Mouse (Mus musculus): ENCODE data around the gene Sos2.
"Not testable (repeated sequence)": the region's sequence is repeated elsewhere in the genome, so short reads cannot be mapped to it uniquely, and the experiment has no call there.

Gene Sos2

DNA sequence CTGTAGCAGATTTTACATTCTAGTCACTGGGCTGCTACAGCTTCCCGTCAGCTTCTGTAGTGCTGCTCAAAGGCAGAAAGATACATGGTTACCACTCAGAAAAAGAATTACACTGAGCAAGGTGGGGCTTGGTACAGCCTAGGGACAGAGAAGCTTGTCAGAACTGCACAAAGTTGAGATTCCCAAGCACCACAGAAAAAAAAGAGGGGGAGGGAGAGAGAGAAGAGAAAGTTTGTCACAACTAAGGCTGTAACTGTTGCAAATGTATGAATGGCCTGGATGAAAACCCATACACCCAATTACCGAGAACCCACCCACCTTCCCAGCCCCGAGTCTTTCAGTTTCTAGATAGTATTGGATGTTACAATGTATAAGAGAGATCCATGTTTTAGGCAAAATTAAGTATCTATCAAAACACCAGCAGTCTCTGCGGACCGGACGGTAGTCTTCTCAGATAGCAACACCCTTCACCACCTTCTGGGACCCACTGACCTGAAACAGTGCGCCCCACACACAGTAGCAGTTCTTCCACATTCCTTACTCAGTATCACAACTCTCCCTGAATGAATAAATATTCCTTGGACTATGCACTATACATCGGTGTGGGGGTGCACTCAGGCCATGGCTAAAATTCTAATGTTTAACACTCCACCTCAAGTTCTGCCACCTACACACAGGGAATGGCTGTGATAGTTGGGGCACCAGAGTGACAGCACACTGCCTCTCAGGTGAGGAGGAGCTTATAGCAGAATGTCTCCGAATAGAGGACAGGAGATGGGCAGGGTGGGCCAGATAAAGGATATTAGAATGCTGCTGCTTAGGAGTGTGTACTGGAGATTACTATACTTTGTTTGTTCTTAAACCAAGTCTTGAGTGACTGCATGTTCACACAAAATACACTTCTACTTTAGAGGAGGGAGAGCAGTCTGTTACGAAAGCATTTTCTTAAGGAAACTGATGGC, 6.8 kb downstream of the Sos2 start:
- no peak for DNase-seq (ENCODE audit: low read depth)

DNA sequence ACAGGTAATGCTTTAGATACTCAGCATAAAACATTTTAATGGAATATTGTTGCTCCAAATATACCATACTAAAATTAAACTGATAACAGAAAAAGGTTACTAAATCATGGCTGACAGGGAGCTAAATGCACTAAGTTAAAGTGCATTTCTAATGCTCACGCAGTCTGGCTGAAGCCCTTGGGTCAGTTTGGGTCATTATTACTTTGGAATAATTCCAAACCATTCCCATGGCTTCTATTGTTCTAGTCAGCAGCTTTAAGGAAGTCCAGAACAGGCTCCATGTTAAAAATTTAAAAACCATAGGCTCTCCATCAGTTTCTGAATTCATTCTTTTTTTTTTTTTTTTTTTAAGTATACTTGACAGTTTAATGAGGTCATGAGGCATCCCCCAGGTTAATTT, 7.5 kb downstream of the Sos2 start:
- DNase-seq (ENCODE audit: low read depth) = no peak

GRCm38 (mm10) chr12:69666721-69667120, 14.9 kb downstream of the Sos2 start:
- DNase-seq (ENCODE audit: low read depth) = no peak

GRCm38 (mm10) chr12:69661658-69662057, 20.0 kb downstream of the Sos2 start:
- DNase-seq (ENCODE audit: low read depth) = no peak

- DNase-seq (ENCODE audit: low read depth) = not testable (repeated sequence)
Measured at GRCm38 (mm10) chr12:69653973-69654372, 27.7 kb downstream of the Sos2 start.

- DNase-seq (ENCODE audit: low read depth) = no peak
Measured at GRCm38 (mm10) chr12:69649511-69649910, 32.1 kb downstream of the Sos2 start.

DNA sequence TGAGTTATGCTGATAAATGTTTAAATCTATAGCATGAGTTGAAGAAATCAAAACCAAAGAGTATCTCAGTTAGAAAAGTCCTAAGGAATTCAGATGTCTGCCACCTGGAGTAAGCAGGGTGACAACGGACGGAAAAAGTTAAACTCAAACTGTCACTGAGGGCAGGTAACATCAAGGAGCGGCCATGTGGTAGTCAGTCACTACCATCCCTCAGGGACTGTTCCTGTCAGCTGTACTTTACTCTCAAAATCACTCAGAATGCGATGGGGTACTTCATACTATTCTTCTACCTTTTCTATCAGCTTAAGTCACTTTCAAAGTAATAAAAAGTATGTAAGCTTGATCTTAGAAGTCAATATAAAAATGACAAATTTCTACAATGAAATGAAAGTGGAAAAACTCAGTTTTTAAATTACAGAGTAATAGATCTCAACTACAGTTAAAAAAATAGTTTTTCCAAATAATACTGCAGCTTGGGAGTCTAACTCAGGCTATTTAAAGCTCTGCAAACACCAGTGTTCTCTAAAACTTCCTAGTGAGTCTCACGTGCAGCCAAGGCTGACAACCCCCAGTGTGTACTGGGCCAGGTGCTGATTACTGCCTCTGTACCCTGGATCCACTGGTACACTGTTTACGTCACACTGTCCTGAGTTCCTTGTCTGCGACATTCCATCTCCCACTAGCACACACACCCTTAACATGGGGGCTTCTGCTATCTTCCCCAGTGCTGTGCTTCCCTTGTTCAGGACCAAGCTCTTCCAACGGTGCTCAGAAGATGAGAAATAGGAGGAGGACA, 35.6 kb downstream of the Sos2 start:
- DNase-seq (ENCODE audit: low read depth) = no peak

DNA sequence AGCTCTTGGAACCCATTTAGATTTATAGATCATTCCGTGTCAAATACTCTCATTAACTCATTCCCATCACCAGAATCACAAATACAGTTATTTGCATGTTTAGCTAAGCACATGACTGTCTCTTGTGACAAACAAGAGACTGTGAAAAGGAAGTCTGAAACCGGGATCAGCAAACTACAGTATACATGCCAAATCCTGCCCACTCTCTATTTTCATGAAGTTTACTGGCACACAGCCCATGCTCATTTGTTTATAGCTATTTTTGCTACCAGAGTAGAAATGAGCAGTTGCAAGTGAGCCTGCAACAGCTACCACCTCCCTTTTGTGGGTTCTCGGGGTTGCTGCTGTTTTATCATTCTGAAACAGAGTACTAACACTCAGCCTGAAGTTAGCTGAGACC, 36.8 kb downstream of the Sos2 start:
- no peak for DNase-seq (ENCODE audit: low read depth)

DNA sequence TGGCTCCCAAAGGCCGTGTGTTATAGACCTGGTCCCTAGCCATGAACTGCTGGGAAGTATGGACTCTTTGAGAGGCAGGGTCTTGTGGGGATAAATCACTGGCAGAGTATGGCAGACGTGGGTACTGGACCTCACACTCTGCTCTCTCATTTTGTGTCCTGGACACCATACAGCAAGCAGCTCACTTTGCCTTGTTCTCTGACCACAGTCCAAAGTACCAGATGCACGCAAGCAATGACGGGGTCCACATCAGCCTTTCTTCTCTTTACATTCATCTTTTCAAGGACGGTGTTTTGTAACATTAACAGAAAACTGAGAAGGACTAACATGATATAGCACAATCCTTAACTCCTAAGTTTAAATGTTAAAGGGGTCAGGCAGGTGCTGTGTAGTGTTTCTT, 38.8 kb downstream of the Sos2 start:
- DNase-seq (ENCODE audit: low read depth) = no peak

GRCm38 (mm10) chr12:69634761-69635160, 46.9 kb downstream of the Sos2 start:
- DNase-seq (ENCODE audit: low read depth) = no peak

GRCm38 (mm10) chr12:69618590-69618989, 63.1 kb downstream of the Sos2 start:
- not testable (repeated sequence) for DNase-seq (ENCODE audit: low read depth)

DNA sequence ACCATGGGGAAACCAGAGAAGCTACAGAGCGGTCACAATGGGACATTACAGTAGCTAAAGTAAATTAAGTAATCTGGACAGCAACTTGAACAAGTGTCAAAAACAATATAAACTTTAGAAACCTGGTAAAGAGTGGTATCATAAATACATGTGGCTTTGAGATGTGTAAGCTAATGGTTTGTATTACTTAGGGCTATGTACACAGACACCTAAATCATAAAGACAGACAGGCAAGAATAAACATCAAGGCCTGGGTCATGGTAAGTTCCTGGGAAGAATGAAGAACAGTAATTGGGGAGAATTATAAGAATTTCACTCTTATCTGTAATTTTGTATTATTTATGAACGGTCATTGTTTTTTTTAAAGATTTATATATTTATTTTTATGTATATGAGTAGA, 77.3 kb downstream of the Sos2 start:
- no peak for DNase-seq (ENCODE audit: low read depth)

DNA sequence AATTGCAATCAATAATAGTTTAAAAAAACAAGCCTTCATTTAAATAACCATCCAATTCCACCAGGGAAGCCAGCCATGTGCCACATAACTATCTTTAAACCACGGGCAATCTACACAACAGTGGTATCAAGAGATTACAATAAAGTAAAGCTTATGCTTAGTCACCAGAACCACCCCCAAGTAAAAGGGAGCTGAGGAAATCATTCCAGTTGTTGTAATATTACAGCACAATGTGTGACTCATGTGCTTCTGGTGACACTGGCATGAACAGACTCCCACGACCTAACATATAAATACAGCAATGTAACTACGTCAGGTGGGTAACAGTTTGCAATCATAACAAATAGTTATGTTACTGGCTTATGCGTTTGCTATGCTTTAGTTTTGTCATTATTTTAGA, 84.2 kb downstream of the Sos2 start:
- no peak for DNase-seq (ENCODE audit: low read depth)

DNA sequence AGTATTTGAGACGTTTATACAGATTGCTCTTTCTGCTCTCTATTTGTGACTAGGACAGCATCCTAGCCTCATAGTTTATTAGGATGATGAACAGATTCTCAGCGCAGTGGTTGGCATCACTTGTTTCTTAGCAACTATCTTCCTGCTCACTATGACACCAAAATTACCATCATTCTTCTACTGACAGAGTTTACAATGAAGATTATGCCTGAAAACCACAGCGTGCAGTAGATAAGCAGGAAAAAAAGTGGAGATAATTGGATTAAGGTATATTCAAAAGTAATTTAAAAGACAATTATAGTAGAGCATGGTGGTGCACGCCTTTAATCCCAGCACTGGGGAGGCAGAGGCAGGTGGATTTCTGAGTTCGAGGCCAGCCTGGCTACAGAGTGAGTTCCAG, 88.5 kb downstream of the Sos2 start:
- no peak for DNase-seq (ENCODE audit: low read depth)

GRCm38 (mm10) chr12:69583270-69583629, 98.4 kb downstream of the Sos2 start:
- DNase-seq (ENCODE audit: low read depth) = no peak

DNA sequence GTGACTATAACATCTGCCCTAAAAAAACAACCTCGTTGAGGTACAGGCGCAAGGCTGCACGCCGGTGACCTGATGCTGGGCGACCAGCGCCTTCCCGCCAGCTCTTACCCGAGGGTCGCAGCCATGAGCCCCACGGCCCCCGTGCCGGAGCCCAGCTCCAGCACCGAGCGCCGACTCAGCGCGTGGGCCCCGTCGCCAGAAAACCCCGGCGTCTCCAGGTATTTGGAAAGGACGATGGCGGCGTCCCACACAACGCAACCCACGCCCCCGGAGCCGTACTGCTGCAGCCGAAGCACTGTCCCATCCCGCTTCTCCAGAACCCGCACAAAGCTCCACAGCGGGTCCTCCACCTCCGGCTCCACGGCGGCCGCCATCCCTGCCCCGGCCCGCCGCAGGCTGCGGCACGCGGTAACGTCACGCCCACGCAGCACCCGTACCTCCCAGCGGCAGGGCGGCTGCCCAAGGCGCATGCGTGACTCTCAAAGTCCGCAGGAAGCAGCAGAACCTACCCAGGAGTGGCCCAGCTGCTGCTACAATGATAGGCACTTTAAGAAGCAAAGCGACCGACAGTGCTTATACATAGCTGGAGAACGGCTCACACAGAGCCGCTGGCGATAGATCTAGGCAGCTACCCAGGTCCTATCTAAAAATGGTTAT, 98.9 kb downstream of the Sos2 start, which contains the start of gene Vcpkmt:
Gene Vcpkmt, minus strand, starts transcription at position 416 of the 657 bp plus-strand sequence.
- DNase-seq (ENCODE audit: low read depth) = peak; percentile 73

DNA sequence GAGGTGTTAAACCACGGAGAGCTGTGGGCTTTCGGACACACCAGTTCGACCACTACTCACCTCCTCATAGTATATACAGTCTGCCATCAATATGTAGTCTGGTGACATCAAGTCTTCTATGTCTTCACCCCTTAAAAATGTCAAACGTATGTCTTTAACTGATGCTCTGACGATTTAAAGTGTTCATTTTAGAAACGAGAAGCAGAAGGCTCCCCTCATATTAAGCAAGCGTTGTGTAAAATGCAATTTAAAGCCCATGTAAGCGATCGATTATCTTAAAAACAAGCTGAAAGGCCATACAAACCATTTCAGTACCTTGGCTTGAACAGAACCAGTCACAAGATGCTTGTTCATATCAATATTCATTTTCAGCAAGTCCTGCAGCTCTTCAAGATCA, 99.4 kb downstream of the Sos2 start:
- DNase-seq (ENCODE audit: low read depth) = no peak

DNA sequence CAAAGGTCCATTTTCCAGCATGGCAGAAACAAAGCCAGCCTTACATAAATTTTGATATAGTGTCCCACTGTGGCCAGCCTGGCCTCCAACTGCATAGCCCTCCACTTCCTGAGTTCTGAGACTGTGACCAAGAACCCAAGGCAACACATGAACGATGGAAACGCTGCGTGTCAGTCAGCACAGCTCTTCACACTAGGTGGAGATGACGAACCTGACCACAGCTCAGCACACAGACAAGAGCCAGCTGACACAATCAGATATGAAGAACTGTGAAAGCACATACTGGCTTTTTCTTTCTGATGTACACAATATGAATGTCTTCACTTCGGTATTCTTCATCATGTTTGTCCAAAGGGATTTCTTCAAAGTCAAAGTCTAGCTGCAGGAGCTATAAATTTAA, 102.0 kb downstream of the Sos2 start:
- no peak for DNase-seq (ENCODE audit: low read depth)

GRCm38 (mm10) chr12:69576120-69576627, 105.5 kb downstream of the Sos2 start:
- no peak for DNase-seq (ENCODE audit: low read depth)

DNA sequence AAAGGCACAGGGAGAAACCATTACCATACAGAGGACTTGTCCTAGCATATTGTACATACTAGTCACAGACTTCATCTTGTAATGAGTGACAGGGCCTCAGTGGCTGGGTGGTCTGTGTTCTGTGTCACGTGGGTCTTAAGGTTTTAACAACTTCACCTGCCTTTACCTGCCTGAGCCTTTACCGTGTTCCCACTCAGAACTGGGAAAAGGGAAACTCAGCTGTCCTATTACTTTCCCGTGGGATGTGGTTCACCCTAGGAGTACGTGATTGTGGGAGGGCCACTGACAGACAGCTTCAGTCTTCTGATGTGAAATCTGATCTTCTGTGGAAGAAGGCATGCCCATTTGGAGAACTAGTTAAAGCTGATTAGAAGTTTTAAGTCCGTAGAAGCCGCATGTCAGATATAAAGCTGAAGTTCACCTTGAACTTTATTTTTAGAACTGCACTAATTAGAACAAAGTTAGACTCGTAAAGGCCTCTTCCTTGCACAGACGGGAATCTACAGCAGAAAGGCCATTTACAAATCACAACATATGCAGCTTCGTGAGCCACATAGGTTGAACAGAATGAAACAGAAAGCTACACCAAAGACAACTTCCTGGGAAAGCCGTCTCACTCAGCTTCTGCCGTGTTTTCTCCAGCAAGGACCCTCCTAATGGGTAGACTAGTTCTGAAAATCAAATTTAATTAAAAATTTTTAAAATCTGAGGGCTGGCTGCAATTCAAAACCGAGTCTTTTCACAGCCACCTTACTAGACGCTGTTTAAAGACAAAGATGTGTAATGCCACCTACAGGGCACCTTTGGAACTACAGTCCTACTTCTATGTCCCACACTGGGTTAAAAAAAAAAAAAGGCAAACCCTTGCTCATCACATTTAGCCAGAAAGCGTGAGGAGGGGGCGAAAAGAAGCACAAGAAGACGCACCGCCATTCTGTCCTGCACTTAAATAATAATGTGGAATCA, 107.5 kb downstream of the Sos2 start:
- peak; percentile 75 for DNase-seq (ENCODE audit: low read depth)

GRCm38 (mm10) chr12:69573271-69573670, 108.4 kb downstream of the Sos2 start:
- no peak for DNase-seq (ENCODE audit: low read depth)

Data from fibroblast of lung, adult 2 months (primary cell).